Mouse (Mus musculus): ENCODE results near the gene Pef1. TPM values are rescaled to one million over a fixed set of nuclear protein-coding genes. Genes with fewer than 3 reads are reported as not detected.

The Pef1 gene
- polyA plus RNA-seq, 1 experiment: 55.6 TPM

- no peak for TF ChIP-seq POLR2A (IDR thresholded peaks at IDR 0.05; ENCODE audit: control insufficient read depth, low read depth, low read length)
- TF ChIP-seq CTCF (IDR thresholded peaks at IDR 0.05; ENCODE audit: control insufficient read depth, insufficient read depth, insufficient replicate concordance, low read depth, low read length): no peak
- Histone ChIP-seq H3K27ac (ENCODE audit: control insufficient read depth, insufficient read depth, low read depth, low read length) (no peak overlapping the region), H3K27me3 (ENCODE audit: control insufficient read depth, insufficient read depth, low read length) (no peaks in the 10 kb centered on the region), H3K36me3 (ENCODE audit: control insufficient read depth, insufficient read depth, low read length) (no peaks in the 10 kb centered on the region), H3K4me1 (ENCODE audit: control insufficient read depth, insufficient read depth, low read length) (peaks cover 17% of the 10 kb centered on the region), H3K4me3 (ENCODE audit: control insufficient read depth, low read depth, low read length) (no peak overlapping the region)
These were observed 59.0 kb downstream of the Pef1 start for GRCm38 (mm10) chr4:130161349-130161748.

- H3K4me3 ChIP-seq (ENCODE audit: control insufficient read depth, low read depth, low read length): no peak overlapping the region
- H3K27ac ChIP-seq (ENCODE audit: control insufficient read depth, insufficient read depth, low read depth, low read length): no peak overlapping the region
- TF ChIP-seq CTCF (IDR thresholded peaks at IDR 0.05; ENCODE audit: control insufficient read depth, insufficient read depth, insufficient replicate concordance, low read depth, low read length) (no peak), POLR2A (IDR thresholded peaks at IDR 0.05; ENCODE audit: control insufficient read depth, low read depth, low read length) (no peak)
- H3K4me1 ChIP-seq (ENCODE audit: control insufficient read depth, insufficient read depth, low read length): peaks cover 32% of the 10 kb centered on the region
- H3K27me3 ChIP-seq (ENCODE audit: control insufficient read depth, insufficient read depth, low read length): no peaks in the 10 kb centered on the region
- H3K36me3 ChIP-seq (ENCODE audit: control insufficient read depth, insufficient read depth, low read length): no peaks in the 10 kb centered on the region
These were observed 61.1 kb downstream of the Pef1 start for GRCm38 (mm10) chr4:130163391-130163861.

- no peak overlapping the region for H3K4me3 ChIP-seq (ENCODE audit: control insufficient read depth, low read depth, low read length)
- H3K27me3 ChIP-seq (ENCODE audit: control insufficient read depth, insufficient read depth, low read length): no peaks in the 10 kb centered on the region
- no peak for TF ChIP-seq CTCF (IDR thresholded peaks at IDR 0.05; ENCODE audit: control insufficient read depth, insufficient read depth, insufficient replicate concordance, low read depth, low read length)
- no peak for TF ChIP-seq POLR2A (IDR thresholded peaks at IDR 0.05; ENCODE audit: control insufficient read depth, low read depth, low read length)
- H3K36me3 ChIP-seq (ENCODE audit: control insufficient read depth, insufficient read depth, low read length): no peaks in the 10 kb centered on the region
- no peak overlapping the region for H3K27ac ChIP-seq (ENCODE audit: control insufficient read depth, insufficient read depth, low read depth, low read length)
- H3K4me1 ChIP-seq (ENCODE audit: control insufficient read depth, insufficient read depth, low read length): peaks cover 32% of the 10 kb centered on the region
These were observed 61.8 kb downstream of the Pef1 start for GRCm38 (mm10) chr4:130164121-130164520.

- Histone ChIP-seq H3K27ac (ENCODE audit: control insufficient read depth, insufficient read depth, low read depth, low read length) (no peak overlapping the region), H3K36me3 (ENCODE audit: control insufficient read depth, insufficient read depth, low read length) (no peaks in the 10 kb centered on the region), H3K27me3 (ENCODE audit: control insufficient read depth, insufficient read depth, low read length) (no peaks in the 10 kb centered on the region), H3K4me1 (ENCODE audit: control insufficient read depth, insufficient read depth, low read length) (peaks cover 32% of the 10 kb centered on the region), H3K4me3 (ENCODE audit: control insufficient read depth, low read depth, low read length) (no peak overlapping the region; the same call in 1 of the 2 replicates)
- TF ChIP-seq CTCF (IDR thresholded peaks at IDR 0.05; ENCODE audit: control insufficient read depth, insufficient read depth, insufficient replicate concordance, low read depth, low read length) (no peak), POLR2A (IDR thresholded peaks at IDR 0.05; ENCODE audit: control insufficient read depth, low read depth, low read length) (no peak)
These were observed 63.7 kb downstream of the Pef1 start for GRCm38 (mm10) chr4:130166061-130166460.

GRCm38 (mm10) chr4:130166592-130166991, 64.2 kb downstream of the Pef1 start:
- Histone ChIP-seq H3K27me3 (ENCODE audit: control insufficient read depth, insufficient read depth, low read length) (no peaks in the 10 kb centered on the region), H3K4me3 (ENCODE audit: control insufficient read depth, low read depth, low read length) (no peak overlapping the region), H3K4me1 (ENCODE audit: control insufficient read depth, insufficient read depth, low read length) (peaks cover 32% of the 10 kb centered on the region), H3K36me3 (ENCODE audit: control insufficient read depth, insufficient read depth, low read length) (no peaks in the 10 kb centered on the region), H3K27ac (ENCODE audit: control insufficient read depth, insufficient read depth, low read depth, low read length) (no peak overlapping the region)
- no peak for TF ChIP-seq CTCF (IDR thresholded peaks at IDR 0.05; ENCODE audit: control insufficient read depth, insufficient read depth, insufficient replicate concordance, low read depth, low read length)
- TF ChIP-seq POLR2A (IDR thresholded peaks at IDR 0.05; ENCODE audit: control insufficient read depth, low read depth, low read length): no peak

DNA sequence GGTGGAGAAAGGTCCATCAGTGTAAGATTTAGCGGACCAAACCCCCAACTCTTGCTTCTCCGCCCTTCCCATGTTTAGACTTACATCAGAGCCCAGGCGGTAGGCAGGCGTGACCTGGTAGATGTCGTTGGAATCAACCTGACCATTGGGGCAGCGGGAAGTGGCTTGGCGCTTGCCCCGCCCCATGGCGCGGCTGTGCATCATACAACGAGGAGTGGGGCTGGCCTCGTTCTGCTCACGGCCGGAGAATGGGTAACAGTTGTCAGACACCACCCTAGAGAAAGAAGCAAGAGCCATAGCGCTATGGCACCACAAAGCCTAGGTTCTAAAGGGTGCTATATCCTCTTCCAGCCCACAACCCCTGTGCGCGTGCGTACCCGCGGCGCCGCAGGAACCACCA, 65.0 kb downstream of the Pef1 start:
- no peaks in the 10 kb centered on the region for H3K27me3 ChIP-seq (ENCODE audit: control insufficient read depth, insufficient read depth, low read length)
- H3K36me3 ChIP-seq (ENCODE audit: control insufficient read depth, insufficient read depth, low read length): no peaks in the 10 kb centered on the region
- no peak overlapping the region; the same call in 1 of the 2 replicates for H3K4me3 ChIP-seq (ENCODE audit: control insufficient read depth, low read depth, low read length)
- no peak overlapping the region for H3K27ac ChIP-seq (ENCODE audit: control insufficient read depth, insufficient read depth, low read depth, low read length)
- H3K4me1 ChIP-seq (ENCODE audit: control insufficient read depth, insufficient read depth, low read length): peaks cover 32% of the 10 kb centered on the region
- TF ChIP-seq POLR2A (IDR thresholded peaks at IDR 0.05; ENCODE audit: control insufficient read depth, low read depth, low read length) (no peak), CTCF (IDR thresholded peaks at IDR 0.05; ENCODE audit: control insufficient read depth, insufficient read depth, insufficient replicate concordance, low read depth, low read length) (no peak)

- H3K27ac ChIP-seq (ENCODE audit: control insufficient read depth, insufficient read depth, low read depth, low read length): no peak overlapping the region
- peaks cover 32% of the 10 kb centered on the region for H3K4me1 ChIP-seq (ENCODE audit: control insufficient read depth, insufficient read depth, low read length)
- H3K36me3 ChIP-seq (ENCODE audit: control insufficient read depth, insufficient read depth, low read length): no peaks in the 10 kb centered on the region
- H3K27me3 ChIP-seq (ENCODE audit: control insufficient read depth, insufficient read depth, low read length): no peaks in the 10 kb centered on the region
- TF ChIP-seq CTCF (IDR thresholded peaks at IDR 0.05; ENCODE audit: control insufficient read depth, insufficient read depth, insufficient replicate concordance, low read depth, low read length) (no peak), POLR2A (IDR thresholded peaks at IDR 0.05; ENCODE audit: control insufficient read depth, low read depth, low read length) (no peak)
- H3K4me3 ChIP-seq (ENCODE audit: control insufficient read depth, low read depth, low read length): no peak overlapping the region; the same call in 1 of the 2 replicates
These were observed 65.5 kb downstream of the Pef1 start for GRCm38 (mm10) chr4:130167814-130168213.

Data from testis, adult 2 months (tissue).